Mouse (Mus musculus) stomach, embryonic 16.5 days (tissue): Measurements from ENCODE around the gene Icam2. TPM values are rescaled to one million over a fixed set of nuclear protein-coding genes. Genes with fewer than 3 reads are reported as not detected.
"Not testable (repeated sequence)": the region's sequence is repeated elsewhere in the genome, so short reads cannot be mapped to it uniquely, and the experiment has no call there.

ENCODE experiments used
- ATAC-seq: fragments of 200-750 bp; cut with Nextera tagmentation; 2 replicates; pipeline ENCODE4 v1.8.0; 2017; ENCODE audit warnings: moderate number of reproducible peaks, moderate TSS enrichment; ENCODE audit not compliant: insufficient read depth, low FRiP score
- H3K27ac ChIP-seq: fragments of 300-500 bp; sonication (generic); 2 replicates; pipeline ENCODE4 v1.5.1; 2014; ENCODE audit warnings: low read length
- H3K27me3 ChIP-seq: fragments of 300-500 bp; sonication (generic); 2 replicates; pipeline ENCODE4 v1.6.1; 2014; ENCODE audit warnings: low read length, control low read depth, mixed read lengths; ENCODE audit not compliant: control insufficient read depth, insufficient read depth
- H3K36me3 ChIP-seq: fragments of 300-500 bp; sonication (generic); 2 replicates; pipeline ENCODE4 v1.6.1; 2014; ENCODE audit warnings: low read length; ENCODE audit not compliant: control insufficient read depth, insufficient read depth
- H3K4me1 ChIP-seq: fragments of 300-500 bp; sonication (generic); 2 replicates; pipeline ENCODE4 v1.6.1; 2014; ENCODE audit warnings: low read length, control low read depth, mixed read lengths; ENCODE audit not compliant: control insufficient read depth, insufficient read depth
- H3K4me2 ChIP-seq: fragments of 300-500 bp; sonication (generic); 2 replicates; pipeline ENCODE4 v1.6.1; 2014; ENCODE audit warnings: low read depth, low read length, mixed read lengths
- H3K4me3 ChIP-seq: fragments of 300-500 bp; sonication (generic); replicated peaks from 2 replicates; pipeline ENCODE4 v1.5.1; 2014; ENCODE audit warnings: mild to moderate bottlenecking, low read length
- H3K9ac ChIP-seq: fragments of 300-500 bp; sonication (generic); 2 replicates; pipeline ENCODE4 v1.6.1; 2014; ENCODE audit warnings: low read length
- H3K9me3 ChIP-seq: fragments of 300-500 bp; sonication (generic); replicated peaks from 2 replicates; pipeline ENCODE4 v1.6.1; 2016; ENCODE audit warnings: low read length, control low read depth; ENCODE audit not compliant: control insufficient read depth
- WGBS: fragments of 180-500 bp; shearing (Covaris S2); extraction: QIAGEN DNeasy Blood & Tissue Kit; methylation state at CpG from one replicate; pipeline ENCODE4 v1.1.7; 2014; 5-methylcytosine and 5-hydroxymethylcytosine counted together
- polyA plus RNA-seq: library from polyadenylated mRNA; unstranded; fragments of >200 nt; fragmentation: Nextera tagmentation; extraction: Ambion mirVana; gene quantifications from 2 replicates; pipeline ENCODE4 v1.2.1, GENCODE M21; 2015

Gene Icam2
- polyA plus RNA-seq, 1 experiment from 2014 or later: 39.5 TPM

GRCm38 (mm10) chr11:106397656-106398055 is 9.8 kb upstream of the Icam2 start:
- H3K9me3 ChIP-seq: no peaks in the 10 kb centered on the region
- 87% methylated on average over 3 of the region's 3 CpGs for WGBS

GRCm38 (mm10) chr11:106394055-106394454 is 6.2 kb upstream of the Icam2 start:
- H3K36me3 ChIP-seq, H3K4me1 ChIP-seq, H3K4me3 ChIP-seq, H3K9me3 ChIP-seq, H3K27me3 ChIP-seq, H3K27ac ChIP-seq, ATAC-seq, H3K4me2 ChIP-seq, H3K9ac ChIP-seq: not testable (repeated sequence)
- WGBS: 70% methylated on average over 2 of the region's 2 CpGs

More at GRCm38 (mm10) chr11:106397656-106398055, 9.8 kb upstream of the Icam2 start:
- no peak overlapping the region for H3K9ac ChIP-seq
- H3K27me3 ChIP-seq: no peaks in the 10 kb centered on the region
- no peak overlapping the region for H3K4me2 ChIP-seq
- H3K4me3 ChIP-seq: no peak overlapping the region
- ATAC-seq: no peak
- H3K36me3 ChIP-seq: no peaks in the 10 kb centered on the region
- H3K4me1 ChIP-seq: no peaks in the 10 kb centered on the region
- H3K27ac ChIP-seq: no peak overlapping the region

- Histone ChIP-seq H3K27ac (no peak overlapping the region), H3K4me1 (no peaks in the 10 kb centered on the region; the same call in 1 of the 2 replicates), H3K36me3 (no peaks in the 10 kb centered on the region), H3K9ac (no peak overlapping the region), H3K4me3 (no peak overlapping the region), H3K9me3 (no peaks in the 10 kb centered on the region), H3K4me2 (no peak overlapping the region), H3K27me3 (no peaks in the 10 kb centered on the region)
- no peak for ATAC-seq
- WGBS: 63% methylated on average over 4 of the region's 4 CpGs
These were observed 5.4 kb upstream of the Icam2 start for GRCm38 (mm10) chr11:106393331-106393616.

- H3K9ac ChIP-seq: no peak overlapping the region
- no peaks in the 10 kb centered on the region for H3K36me3 ChIP-seq
- no peak for ATAC-seq
- whole genome bisulfite sequencing: 57% methylated on average over 7 of the region's 7 CpGs
- H3K4me1 ChIP-seq: no peaks in the 10 kb centered on the region; the same call in 1 of the 2 replicates
- H3K4me3 ChIP-seq: no peak overlapping the region
- H3K9me3 ChIP-seq: no peaks in the 10 kb centered on the region
- no peak overlapping the region for H3K4me2 ChIP-seq
- no peaks in the 10 kb centered on the region for H3K27me3 ChIP-seq
- H3K27ac ChIP-seq: no peak overlapping the region
These were observed 4.9 kb upstream of the Icam2 start for GRCm38 (mm10) chr11:106392597-106393330.

GRCm38 (mm10) chr11:106391546-106392188 is 3.8 kb upstream of the Icam2 start:
- H3K4me3 ChIP-seq: no peak overlapping the region
- H3K27me3 ChIP-seq: no peaks in the 10 kb centered on the region
- no peak overlapping the region for H3K27ac ChIP-seq
- H3K36me3 ChIP-seq: no peaks in the 10 kb centered on the region
- no peaks in the 10 kb centered on the region; the same call in 1 of the 2 replicates for H3K4me1 ChIP-seq
- no peak overlapping the region for H3K9ac ChIP-seq
- no peak overlapping the region for H3K4me2 ChIP-seq
- ATAC-seq: peak; percentile 51; the same call in 1 of the 2 replicates
- H3K9me3 ChIP-seq: no peaks in the 10 kb centered on the region
- 35% methylated on average over 6 of the region's 6 CpGs for WGBS

GRCm38 (mm10) chr11:106390757-106391156 is 2.9 kb upstream of the Icam2 start:
- 0 out of 2 replicates have a peak overlapping the region, but pooled peaks have one; percentile 19 for H3K9ac ChIP-seq
- no peaks in the 10 kb centered on the region for H3K9me3 ChIP-seq
- H3K4me1 ChIP-seq: no peaks in the 10 kb centered on the region; the same call in 1 of the 2 replicates
- 32% methylated on average over 3 of the region's 3 CpGs for WGBS
- H3K27me3 ChIP-seq: no peaks in the 10 kb centered on the region
- ATAC-seq: no peak
- no peak overlapping the region for H3K4me2 ChIP-seq
- H3K36me3 ChIP-seq: no peaks in the 10 kb centered on the region
- no peak overlapping the region for H3K27ac ChIP-seq
- H3K4me3 ChIP-seq: no peak overlapping the region

GRCm38 (mm10) chr11:106389611-106390010 is 1.7 kb upstream of the Icam2 start:
- Histone ChIP-seq H3K27me3 (no peaks in the 10 kb centered on the region), H3K4me2 (no peak overlapping the region), H3K4me1 (no peaks in the 10 kb centered on the region; the same call in 1 of the 2 replicates), H3K36me3 (no peaks in the 10 kb centered on the region), H3K9ac (no peak overlapping the region), H3K4me3 (no peak overlapping the region), H3K9me3 (no peaks in the 10 kb centered on the region), H3K27ac (0 out of 2 replicates have a peak overlapping the region, but pooled peaks have one; percentile 12)
- 17% methylated on average over 3 of the region's 3 CpGs for WGBS
- ATAC-seq: no peak

GRCm38 (mm10) chr11:106387020-106387419 is 855 bp downstream of the Icam2 start:
- no peaks in the 10 kb centered on the region for H3K27me3 ChIP-seq
- no peaks in the 10 kb centered on the region for H3K9me3 ChIP-seq
- WGBS: 63% methylated on average over 6 of the region's 6 CpGs
- H3K4me2 ChIP-seq: no peak overlapping the region
- H3K4me1 ChIP-seq: no peaks in the 10 kb centered on the region; the same call in 1 of the 2 replicates
- no peak overlapping the region for H3K27ac ChIP-seq
- H3K4me3 ChIP-seq: no peak overlapping the region
- H3K36me3 ChIP-seq: no peaks in the 10 kb centered on the region
- H3K9ac ChIP-seq: no peak overlapping the region
- ATAC-seq: no peak

- Histone ChIP-seq H3K9ac (no peak overlapping the region), H3K27ac (no peak overlapping the region), H3K4me1 (no peaks in the 10 kb centered on the region; the same call in 1 of the 2 replicates), H3K4me2 (no peak overlapping the region), H3K9me3 (no peaks in the 10 kb centered on the region), H3K4me3 (no peak overlapping the region), H3K36me3 (no peaks in the 10 kb centered on the region), H3K27me3 (no peaks in the 10 kb centered on the region)
- ATAC-seq: no peak
- 78% methylated on average over 3 of the region's 3 CpGs for WGBS
These were observed 1.5 kb downstream of the Icam2 start for GRCm38 (mm10) chr11:106386409-106386808.
